Mouse (Mus musculus) thymus, postnatal 25 days (tissue): ENCODE measurements around the gene Acly.

Source experiments
- DNase-seq: peaks from one replicate; pipeline ENCODE4 v3.0.0; 2022

Acly gene

DNA sequence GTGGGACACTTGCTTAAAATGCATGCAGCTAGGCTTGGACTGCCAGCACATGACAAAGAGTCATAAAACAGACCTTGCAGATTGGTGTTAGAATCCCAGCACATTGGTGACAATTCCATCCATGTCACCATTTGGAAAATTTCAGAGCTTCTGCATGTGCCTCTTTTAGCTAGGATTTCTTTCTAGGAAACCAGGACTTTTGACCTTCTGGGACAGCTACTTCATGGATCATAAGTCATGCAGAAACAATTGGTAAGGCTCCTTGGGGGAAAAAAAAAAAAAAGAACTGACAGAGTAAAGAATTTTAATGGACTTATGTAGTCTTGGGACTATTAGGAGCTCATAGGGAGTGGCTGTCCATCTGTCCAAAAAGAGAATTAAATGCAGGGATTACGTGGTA lies 89.9 kb downstream of the Acly start:
- DNase-seq = no peak

DNA sequence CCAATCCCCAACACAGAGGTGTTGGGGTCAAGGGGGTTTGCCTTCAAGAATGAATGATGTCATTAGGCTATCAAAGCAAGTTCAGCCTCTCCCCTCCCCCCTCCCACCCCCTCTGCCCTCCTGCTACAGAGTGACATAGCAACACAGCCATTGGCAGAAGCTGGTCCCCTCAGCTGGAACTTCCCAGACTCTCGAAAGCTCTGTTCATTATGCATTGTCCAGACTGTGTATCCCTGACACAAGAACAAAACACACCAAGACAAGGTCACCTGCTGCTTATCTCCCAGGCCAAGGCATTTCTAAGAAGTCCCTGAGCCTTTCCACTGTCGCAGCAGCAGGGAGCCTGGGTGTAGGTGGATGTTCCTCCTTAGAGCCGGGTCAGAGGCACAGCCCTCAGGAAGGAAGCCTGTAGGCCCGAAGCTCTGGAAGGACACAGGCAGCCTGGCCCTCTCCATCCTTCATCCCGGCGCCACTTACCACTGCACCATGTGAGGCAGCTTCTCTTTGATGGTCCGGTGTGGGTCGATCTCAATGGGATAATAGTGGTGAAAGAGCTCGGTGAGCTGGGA lies 92.0 kb downstream of the Acly start:
- no peak for DNase-seq

DNA sequence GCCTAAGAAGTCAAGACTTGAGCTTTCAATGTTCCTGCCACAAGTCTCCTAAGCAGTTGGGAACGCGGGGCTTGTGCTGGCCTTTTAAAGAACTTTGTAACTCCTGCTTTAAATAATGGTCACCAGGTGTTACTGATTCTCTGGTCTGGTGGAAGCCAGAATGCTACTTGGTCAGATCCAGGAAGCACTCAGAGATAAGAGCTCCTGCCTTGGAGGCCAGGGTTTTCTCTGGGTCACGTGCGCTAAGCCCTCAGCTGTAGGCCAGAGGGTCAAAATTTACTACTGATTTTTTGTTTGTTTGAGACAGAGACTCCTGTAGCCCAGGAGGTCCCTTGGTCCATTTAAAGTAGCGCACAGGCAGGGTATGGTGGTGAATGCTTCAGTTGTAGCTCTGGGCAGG lies 95.8 kb downstream of the Acly start:
- DNase-seq = no peak

DNA sequence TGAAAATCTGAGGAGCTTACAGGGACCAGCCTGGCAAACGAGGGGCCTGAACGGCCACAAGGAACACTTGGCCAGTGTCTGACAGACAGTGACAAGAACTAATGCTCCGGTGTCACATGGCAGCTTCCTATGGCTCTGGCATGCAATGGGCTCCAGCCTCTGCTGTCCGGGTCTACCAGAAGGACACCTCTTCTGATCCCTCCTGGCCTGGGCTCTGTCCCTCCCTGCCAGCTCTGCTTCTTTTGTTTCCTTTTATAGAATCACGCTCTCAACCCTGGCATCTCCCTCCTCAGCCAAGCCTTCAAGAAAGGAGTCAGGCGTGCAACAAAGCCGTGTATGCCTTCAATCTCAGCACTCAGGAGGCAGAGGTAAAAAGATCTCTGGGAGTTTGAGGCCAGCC lies 97.7 kb downstream of the Acly start:
- no peak for DNase-seq

DNA sequence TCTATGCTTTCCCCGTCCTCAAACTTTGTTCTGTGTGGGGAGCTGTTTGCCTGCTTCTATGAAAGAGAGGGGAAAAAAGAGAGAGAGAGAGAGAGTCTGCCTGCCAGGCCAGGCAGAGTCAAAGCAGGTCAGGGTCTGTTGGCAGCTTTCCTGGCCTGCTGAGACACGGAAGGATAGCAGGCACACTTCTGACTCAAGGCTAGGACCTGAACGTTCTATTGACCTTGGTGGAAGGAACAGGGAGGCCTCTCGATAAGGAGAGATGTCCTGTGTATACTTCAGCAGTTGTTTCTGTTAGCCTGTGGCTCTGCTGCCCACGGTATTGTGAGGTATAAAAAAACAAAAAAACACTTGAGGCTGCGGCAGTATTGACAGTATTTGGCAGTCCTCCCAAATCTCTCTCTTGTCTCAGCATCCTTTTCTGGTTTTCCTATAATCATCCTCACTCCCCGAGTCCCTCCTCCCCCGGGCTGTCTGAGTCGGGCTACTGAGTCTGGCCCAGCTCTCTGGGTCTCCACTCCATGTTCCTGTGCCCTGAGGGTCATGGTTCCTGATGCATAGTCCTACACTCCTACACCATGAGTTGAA lies 99.1 kb downstream of the Acly start:
- no peak for DNase-seq

DNA sequence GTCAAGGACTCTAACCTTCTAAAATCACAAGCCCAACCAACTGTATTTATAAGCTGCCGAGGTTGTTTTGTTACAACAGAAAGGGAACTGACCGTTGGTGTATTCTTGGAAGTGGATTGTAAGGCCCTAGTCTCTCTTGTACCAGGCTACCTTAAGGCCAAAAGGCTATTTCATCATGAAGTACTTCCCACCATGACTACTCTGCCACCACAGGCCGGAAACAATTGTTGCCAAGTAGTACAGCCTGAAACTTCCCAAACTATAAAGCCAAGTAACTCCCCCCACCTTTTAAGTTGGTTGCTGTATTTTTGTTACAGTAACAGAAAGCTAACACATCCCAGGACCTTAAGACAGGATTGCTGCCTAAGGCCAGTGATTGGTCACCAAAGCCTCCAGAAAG lies 101.0 kb downstream of the Acly start:
- DNase-seq = no peak
